Mouse (Mus musculus): Measurements from ENCODE around the gene Abhd5. TPM values are rescaled to one million over a fixed set of nuclear protein-coding genes. Genes with fewer than 3 reads are reported as not detected.

Abhd5 gene
- polyA plus RNA-seq (2017; shearing (Covaris generic)), result 20.9 TPM

DNA sequence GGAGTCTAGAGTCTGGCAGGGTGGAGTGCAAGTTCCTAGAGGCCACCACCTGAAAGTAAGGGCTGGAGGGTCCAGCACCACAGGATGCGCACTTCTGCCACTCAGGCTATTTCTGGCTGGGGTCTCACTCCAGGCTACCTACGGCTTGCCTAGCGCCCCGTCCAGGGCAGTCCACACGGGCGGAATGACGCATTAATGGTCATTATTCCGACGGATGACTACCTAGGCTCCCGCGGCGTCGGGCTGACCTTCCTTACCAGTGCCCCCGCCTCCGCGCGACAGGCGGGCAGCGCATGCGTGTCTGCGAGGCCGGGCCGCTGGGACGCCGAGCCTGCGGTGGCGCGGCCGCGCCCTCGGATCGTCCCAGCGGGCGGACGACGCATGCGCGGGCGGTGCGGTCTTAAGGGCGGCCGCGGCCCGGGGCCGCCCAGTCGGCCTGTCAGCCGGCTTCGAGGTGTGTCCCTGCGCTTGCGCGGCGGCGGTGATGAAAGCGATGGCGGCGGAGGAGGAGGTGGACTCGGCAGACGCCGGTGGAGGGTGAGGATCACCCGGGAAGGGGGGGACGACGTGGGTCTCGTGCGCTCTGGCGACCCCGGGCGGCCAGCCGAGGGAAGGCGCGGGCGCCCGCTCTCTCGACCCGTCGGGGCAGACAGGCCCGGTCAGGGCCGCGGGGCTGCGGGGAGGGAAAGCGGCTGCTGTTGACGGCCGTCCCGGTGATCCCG lies at the start of gene Abhd5:
TSS of gene Abhd5 (plus strand) at position 306 of the 722 bp plus-strand sequence.

Other genes with a start within 250 kb of the Abhd5 start
- 93.4 TPM for gene Snrk, start 234.3 kb upstream of the Abhd5 start, polyA plus RNA-seq (2017; shearing (Covaris generic))
- gene Ano10, start 57.2 kb upstream of the Abhd5 start, polyA plus RNA-seq (2017; shearing (Covaris generic)), result 32.1 TPM